Mouse (Mus musculus): ENCODE results near the gene Hinfp.
"Not testable (repeated sequence)": the region's sequence is repeated elsewhere in the genome, so short reads cannot be mapped to it uniquely, and the experiment has no call there.

Hinfp gene

GRCm38 (mm10) chr9:44305466-44306079, at the start of gene Hinfp:
Hinfp (minus strand) TSS chr9:44305671.
- DNase-seq (ENCODE audit: low spot score) = peak; percentile 98

DNA sequence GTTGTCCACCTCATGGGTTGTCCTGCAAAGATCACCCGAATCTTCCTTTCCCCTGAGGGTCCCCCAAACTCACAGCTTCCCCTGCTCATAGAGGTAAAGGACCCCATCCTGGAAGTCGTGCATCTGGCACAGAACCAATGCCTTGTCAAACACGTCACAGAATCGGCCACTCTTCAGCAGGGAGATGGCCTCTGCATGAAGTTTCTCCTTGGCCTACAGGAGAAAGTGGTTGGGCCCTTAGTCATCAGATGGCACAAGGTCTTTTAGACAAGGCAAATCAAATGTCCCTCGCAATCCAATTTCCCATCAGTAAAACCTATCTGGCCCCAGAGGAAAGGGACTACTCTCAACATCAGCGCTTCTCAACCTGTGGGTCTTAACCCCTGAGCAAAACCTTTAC, 47.7 kb upstream of the Hinfp start:
- DNase-seq (ENCODE audit: low spot score) = no peak

DNA sequence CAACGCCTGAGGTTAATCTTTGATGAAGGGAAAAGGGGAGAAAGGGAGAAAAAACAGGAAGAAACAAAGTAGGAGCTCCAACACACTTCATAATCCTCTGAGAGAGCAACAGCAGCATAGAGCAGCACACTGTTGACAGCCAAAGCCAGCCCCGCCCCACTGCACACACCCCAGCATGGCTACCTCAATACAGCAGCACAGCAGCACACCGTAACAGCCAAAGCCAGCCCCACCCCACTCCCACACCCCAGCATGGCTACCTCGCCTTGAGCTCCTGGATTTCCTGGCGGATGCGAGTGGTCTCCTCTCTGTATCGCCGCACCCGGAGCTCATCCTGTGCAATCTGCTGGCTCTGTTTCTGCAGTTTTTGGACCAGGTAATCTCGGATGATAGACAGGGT, 46.9 kb upstream of the Hinfp start:
- no peak for DNase-seq (ENCODE audit: low spot score)

- DNase-seq (ENCODE audit: low spot score) = no peak
Measured at GRCm38 (mm10) chr9:44351396-44351795, 45.9 kb upstream of the Hinfp start.

- DNase-seq (ENCODE audit: low spot score) = no peak
Measured at GRCm38 (mm10) chr9:44348546-44348945, 43.1 kb upstream of the Hinfp start.

DNA sequence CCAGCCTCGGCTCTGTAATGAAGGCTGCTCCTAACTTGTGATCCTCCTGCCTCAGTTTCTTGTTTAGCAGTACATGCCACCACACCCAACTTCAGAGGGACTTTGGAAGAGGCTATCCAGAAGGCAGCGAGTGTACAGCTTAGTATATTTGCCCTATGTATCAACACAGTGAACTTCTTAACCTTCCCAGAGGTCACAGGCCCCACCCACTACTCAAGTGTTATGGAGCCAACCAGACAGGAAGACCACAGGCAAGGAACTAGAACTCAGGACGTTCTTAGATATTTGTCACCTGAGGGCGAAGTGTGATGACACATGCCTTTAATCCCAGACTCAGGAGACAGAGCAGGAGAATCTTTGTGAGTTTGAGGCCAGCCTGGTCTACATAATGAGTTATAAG, 42.1 kb upstream of the Hinfp start:
- no peak for DNase-seq (ENCODE audit: low spot score)

- DNase-seq (ENCODE audit: low spot score) = no peak
Measured at GRCm38 (mm10) chr9:44347166-44347565, 41.7 kb upstream of the Hinfp start.

DNA sequence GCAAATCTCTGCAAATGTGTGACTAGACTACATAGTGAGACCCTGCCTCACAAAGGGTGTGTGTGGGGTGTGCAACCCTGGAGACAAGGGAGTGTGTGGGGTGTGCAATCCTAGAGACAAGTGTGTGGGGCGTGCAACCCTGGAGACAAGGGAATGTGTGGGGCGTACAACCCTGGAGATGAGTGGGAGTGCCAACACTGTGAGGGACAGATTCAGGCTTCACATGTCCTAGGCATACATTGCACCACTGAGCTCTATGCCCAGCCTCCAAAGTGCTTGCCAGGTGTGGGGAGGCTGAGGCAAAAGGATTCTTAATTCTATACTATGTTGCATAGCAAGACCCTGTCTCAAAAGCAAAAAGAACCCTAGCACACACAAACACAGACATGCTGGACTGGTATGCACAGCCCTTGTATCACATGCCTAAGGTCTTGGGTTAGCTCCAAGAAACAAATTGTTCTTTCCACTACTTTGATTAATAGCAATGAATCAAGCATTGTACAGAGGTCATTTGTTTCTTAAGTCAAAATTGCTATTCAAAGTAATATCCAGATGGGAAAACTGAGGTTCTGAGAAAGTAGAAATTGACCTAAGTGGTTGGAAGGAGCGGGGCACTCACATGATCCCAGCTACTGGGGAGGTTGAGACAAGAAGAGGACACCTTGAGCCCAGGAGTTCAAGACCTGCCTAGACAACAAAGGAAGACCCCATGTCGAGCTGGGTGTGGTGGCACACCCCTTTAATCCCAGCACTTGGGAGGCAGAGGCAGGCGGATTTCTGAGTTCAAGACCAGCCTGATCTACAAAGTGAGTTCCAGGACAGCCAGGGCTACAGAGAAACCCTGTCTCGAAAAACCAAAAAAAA, 40.3 kb upstream of the Hinfp start:
- peak; percentile 37 for DNase-seq (ENCODE audit: low spot score)

GRCm38 (mm10) chr9:44343781-44344421, 38.4 kb upstream of the Hinfp start, which contains the start of gene Hmbs:
Hmbs (minus strand) TSS chr9:44344228.
- DNase-seq (ENCODE audit: low spot score) = peak; percentile 89

- no peak for DNase-seq (ENCODE audit: low spot score)
Measured at GRCm38 (mm10) chr9:44343290-44343689, 37.8 kb upstream of the Hinfp start.

DNA sequence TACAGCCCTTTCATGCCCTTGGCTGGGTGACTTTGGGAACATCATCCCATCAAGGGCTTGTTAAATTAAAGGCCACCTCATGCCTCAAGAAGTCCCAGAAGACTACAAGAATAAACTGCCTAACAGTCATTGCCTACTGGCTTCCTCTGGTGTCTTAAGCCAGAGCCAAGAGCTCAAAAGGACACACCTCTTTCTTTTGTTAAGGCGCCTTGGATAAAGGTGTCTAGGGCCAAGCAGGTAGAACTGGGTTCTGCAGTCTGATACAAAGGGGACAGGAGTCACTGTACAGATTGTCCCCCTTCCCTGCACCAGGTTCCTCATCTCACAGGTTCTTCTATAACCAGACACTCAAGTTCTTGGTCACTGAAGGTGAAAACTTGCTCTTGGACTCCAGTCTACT, 37.1 kb upstream of the Hinfp start:
- no peak for DNase-seq (ENCODE audit: low spot score)

DNA sequence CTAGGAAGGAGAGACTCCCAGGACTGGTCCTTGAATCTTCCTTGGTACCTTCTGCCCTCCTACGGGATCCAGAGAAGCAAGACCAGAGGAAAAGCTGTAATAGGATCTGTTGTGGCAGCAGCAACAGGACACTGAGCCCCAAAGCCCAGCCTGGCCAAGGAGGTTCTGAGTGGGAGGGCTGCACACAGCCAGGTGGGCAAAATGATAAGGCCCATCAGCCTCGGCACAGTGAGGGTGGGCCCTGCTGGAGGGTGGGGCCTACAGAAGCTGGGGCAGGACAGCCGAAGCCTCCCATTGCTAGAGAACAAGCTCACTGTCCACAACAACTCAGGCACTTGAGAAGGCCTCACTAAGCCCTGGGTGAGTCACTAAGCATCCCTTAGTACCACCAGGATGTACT, 36.7 kb upstream of the Hinfp start:
- DNase-seq (ENCODE audit: low spot score) = no peak

- no peak for DNase-seq (ENCODE audit: low spot score)
Measured at GRCm38 (mm10) chr9:44341487-44341886, 36.0 kb upstream of the Hinfp start.

GRCm38 (mm10) chr9:44338574-44338973, 33.1 kb upstream of the Hinfp start:
- DNase-seq (ENCODE audit: low spot score) = no peak

DNA sequence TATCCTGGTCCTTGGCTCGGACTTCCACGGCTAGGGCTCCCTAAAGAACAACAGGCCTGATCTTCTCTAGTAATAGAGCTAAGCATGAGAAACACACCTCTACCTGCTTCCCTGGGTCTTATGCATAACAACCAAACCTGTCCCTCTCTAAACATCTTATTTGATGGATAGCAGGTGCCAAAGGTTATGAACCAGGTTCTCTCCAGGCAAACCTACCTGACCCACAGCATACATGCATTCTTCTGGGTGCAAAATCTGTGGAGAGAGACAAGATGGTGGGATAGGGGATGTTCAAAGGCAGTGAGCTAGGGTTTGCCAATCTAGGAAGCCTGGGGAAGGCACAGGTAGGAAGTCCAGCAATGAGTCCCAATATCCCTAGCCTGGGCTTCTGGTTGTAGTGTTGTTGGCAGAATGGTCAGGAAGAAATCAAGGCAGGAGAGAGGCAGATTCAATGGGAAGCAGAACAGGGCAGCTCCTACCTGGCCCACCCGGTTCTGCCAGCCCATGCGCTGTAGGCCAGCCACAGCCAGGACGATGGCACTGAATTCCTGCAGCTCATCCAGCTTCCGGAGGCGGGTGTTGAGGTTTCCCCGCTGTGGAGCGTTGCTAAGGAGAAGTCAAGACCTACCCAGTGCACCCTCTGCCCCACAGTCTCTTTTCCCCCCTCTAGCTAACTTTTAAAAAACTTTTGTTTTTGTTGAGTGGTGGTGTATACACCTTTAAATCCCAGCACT, 32.1 kb upstream of the Hinfp start:
- no peak for DNase-seq (ENCODE audit: low spot score)

DNA sequence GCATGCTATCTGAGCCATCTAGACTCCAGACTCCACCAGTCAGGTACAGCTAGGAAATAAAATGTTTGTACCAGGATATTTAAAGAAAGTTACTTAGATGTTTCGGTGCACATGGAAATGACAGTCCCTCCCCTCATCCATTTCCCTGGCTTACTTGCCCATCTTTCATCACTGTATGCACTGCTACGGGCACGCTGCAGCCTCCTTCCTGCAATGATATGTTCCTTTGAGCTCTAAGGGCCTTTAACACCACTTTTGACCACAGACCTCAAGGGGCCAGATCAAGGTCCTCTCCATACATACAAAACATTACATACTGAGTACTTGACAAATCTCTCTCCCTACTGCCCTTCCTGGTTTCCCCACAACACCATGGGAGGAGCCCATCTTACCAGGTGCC, 31.5 kb upstream of the Hinfp start:
- no peak for DNase-seq (ENCODE audit: low spot score)

DNA sequence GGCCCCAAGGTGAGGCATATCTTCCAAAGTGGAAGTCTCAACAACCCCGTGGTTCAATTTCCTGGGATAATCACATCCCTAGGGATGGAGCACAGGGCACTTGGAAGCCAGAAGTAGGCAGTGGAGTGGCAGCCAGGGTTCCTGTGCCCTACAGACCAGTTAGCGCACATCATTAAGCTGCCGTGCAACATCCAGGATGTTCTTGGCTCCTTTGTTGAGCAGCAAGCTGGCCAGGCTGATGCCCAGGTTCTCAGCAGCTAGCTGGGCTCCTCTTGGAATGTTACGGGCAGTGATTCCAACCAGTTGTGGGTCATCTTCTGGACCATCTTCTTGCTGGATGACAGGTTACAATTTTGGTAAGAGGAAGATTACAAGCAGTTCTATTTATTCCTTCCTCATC, 31.0 kb upstream of the Hinfp start:
- DNase-seq (ENCODE audit: low spot score) = not testable (repeated sequence)

DNA sequence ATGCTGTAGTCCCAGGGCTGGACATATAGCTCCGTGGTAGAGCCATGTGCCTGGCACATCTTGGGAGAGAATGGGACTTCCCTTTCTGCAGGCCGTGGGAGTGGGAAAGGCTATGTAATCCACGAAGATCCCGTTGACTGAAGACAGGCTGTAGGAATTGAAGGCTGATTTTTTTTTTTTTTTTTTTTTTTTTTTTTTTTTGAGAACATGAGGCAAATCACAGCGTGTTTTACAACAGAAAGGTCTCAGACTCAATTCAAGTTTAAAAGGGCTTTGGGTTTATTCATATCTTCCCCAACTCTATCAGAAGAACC, 30.6 kb upstream of the Hinfp start:
- DNase-seq (ENCODE audit: low spot score) = no peak

DNA sequence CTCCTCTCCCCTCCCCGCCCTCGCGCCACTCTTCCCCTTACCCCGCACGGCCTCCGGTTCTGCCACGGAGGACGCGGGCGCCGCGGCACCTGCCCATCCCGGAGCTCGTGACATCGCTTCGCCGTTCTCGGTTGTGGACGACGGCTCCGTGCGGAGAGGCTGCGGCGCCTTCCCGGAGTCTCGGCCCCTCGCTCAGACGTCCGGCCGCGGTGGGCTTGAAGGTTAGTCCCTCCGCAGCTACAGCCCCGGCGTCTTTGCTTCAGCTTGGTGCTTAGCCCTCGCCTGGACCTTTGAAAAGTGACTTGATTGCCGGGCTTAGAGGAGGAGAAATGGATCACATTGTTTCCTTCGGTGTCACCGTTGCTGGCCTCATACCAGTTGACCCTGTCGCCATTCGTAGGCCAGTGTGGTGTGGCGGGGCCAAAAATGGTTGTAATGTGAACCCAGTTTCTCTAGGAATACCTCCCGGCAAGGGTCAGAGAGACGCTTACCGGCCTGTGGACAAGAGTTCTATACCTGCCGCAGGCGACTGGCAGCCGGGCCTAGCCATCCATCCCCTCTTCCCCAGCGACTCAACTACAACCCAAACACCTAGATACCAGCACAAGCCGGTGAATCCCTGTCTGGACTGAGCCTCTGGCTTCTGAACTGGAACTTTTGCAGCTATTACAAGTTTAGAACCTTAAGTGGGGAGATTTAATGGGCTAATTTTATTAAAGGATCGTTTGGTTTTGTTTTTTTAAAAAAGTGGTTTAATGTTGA, 30.0 kb upstream of the Hinfp start:
- no peak for DNase-seq (ENCODE audit: low spot score)

DNA sequence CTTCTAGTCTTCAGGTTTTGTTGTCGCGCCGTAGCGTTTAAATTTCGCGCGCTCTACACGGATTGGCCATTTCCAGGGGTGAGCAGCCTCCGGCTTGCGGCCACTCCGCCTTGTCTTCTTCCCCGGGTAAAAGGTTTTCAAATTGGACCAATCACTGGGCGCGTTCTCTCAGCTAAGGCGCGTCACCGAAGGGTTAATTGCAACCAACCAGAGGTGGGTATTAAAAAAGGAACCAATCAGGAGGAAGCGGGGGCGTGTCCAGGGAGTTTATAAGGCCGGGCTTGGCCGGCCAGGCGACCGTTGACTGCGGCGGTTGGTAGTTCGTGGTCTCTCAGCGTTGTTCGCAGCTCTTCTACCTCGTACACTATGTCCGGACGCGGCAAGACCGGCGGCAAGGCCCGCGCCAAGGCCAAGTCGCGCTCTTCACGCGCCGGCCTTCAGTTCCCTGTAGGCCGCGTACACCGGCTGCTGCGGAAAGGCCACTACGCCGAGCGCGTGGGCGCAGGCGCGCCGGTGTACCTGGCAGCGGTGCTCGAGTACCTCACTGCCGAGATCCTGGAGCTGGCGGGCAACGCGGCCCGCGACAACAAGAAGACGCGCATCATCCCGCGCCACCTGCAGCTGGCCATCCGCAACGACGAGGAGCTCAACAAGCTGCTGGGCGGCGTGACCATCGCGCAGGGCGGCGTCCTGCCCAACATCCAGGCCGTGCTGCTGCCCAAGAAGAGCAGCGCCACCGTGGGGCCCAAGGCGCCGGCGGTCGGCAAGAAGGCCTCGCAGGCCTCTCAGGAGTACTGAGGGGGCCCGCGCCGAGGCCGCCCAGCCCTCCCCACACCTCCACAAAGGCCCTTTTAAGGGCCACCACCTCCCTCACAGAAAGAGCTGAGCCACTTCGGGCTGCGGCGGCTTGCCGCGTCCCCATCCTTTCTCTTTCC, 29.2 kb upstream of the Hinfp start, which contains the start of gene H2afx:
H2afx (plus strand) TSS at position 299 of the 935 bp plus-strand sequence.
- peak; percentile 99 for DNase-seq (ENCODE audit: low spot score)

Data from layer of hippocampus, adult 11-12 months (tissue).